Mouse (Mus musculus): ENCODE measurements around the gene Abt1.

Abt1 gene

GRCm38 (mm10) chr13:23438521-23438920, 14.9 kb upstream of the Abt1 start:
- DNase-seq (ENCODE audit: low read depth, low spot score), result peak; percentile 74

GRCm38 (mm10) chr13:23437908-23438307, 14.2 kb upstream of the Abt1 start:
- DNase-seq (ENCODE audit: low read depth, low spot score), result peak; percentile 82

- peak; percentile 83 for DNase-seq (ENCODE audit: low read depth, low spot score)
Observed at GRCm38 (mm10) chr13:23436861-23437822, 13.5 kb upstream of the Abt1 start.

GRCm38 (mm10) chr13:23436231-23436661, 12.6 kb upstream of the Abt1 start:
- DNase-seq (ENCODE audit: low read depth, low spot score), result peak; percentile 78

- DNase-seq (ENCODE audit: low read depth, low spot score), result peak; percentile 73
Observed at GRCm38 (mm10) chr13:23435676-23436075, 12.0 kb upstream of the Abt1 start.

GRCm38 (mm10) chr13:23435241-23435640, 11.6 kb upstream of the Abt1 start:
- no peak for DNase-seq (ENCODE audit: low read depth, low spot score)

- DNase-seq (ENCODE audit: low read depth, low spot score), result no peak
Observed at GRCm38 (mm10) chr13:23434426-23434825, 10.8 kb upstream of the Abt1 start.

- DNase-seq (ENCODE audit: low read depth, low spot score), result no peak
Observed at GRCm38 (mm10) chr13:23433801-23434200, 10.1 kb upstream of the Abt1 start.

- DNase-seq (ENCODE audit: low read depth, low spot score), result peak; percentile 67
Observed at GRCm38 (mm10) chr13:23433206-23433605, 9.5 kb upstream of the Abt1 start.

- DNase-seq (ENCODE audit: low read depth, low spot score), result peak; percentile 98
Observed at GRCm38 (mm10) chr13:23432562-23433201, 9.0 kb upstream of the Abt1 start.

GRCm38 (mm10) chr13:23431351-23431771, 7.7 kb upstream of the Abt1 start:
- DNase-seq (ENCODE audit: low read depth, low spot score), result peak; percentile 94

- peak; percentile 92 for DNase-seq (ENCODE audit: low read depth, low spot score)
Observed at GRCm38 (mm10) chr13:23430734-23431133, 7.1 kb upstream of the Abt1 start.

- DNase-seq (ENCODE audit: low read depth, low spot score), result peak; percentile 27
Observed at GRCm38 (mm10) chr13:23429771-23430380, 6.2 kb upstream of the Abt1 start.

GRCm38 (mm10) chr13:23428166-23428993, 4.7 kb upstream of the Abt1 start:
- DNase-seq (ENCODE audit: low read depth, low spot score), result peak; percentile 69

- DNase-seq (ENCODE audit: low read depth, low spot score), result no peak
Observed at GRCm38 (mm10) chr13:23427401-23427910, 3.8 kb upstream of the Abt1 start.

- peak; percentile 90 for DNase-seq (ENCODE audit: low read depth, low spot score)
Observed at GRCm38 (mm10) chr13:23426922-23427321, 3.3 kb upstream of the Abt1 start.

- peak; percentile 93 for DNase-seq (ENCODE audit: low read depth, low spot score)
Observed at GRCm38 (mm10) chr13:23426335-23426734, 2.7 kb upstream of the Abt1 start.

GRCm38 (mm10) chr13:23425505-23425904, 1.8 kb upstream of the Abt1 start:
- DNase-seq (ENCODE audit: low read depth, low spot score), result peak; percentile 92

GRCm38 (mm10) chr13:23424494-23425325, 1.0 kb upstream of the Abt1 start:
- DNase-seq (ENCODE audit: low read depth, low spot score), result peak; percentile 97

GRCm38 (mm10) chr13:23424052-23424380, 350 bp upstream of the Abt1 start:
- DNase-seq (ENCODE audit: low read depth, low spot score), result no peak

All from 3T3-L1 (cell line).